Mouse (Mus musculus): ENCODE data around the gene Slc12a4. TPM values are rescaled to one million over a fixed set of nuclear protein-coding genes. Genes with fewer than 3 reads are reported as not detected.
"Not testable (repeated sequence)": the region's sequence is repeated elsewhere in the genome, so short reads cannot be mapped to it uniquely, and the experiment has no call there.

The Slc12a4 gene
- polyA plus RNA-seq, 1 experiment from 2014 or later: 18.7 TPM

GRCm38 (mm10) chr8:105993226-105993625, 27.3 kb upstream of the Slc12a4 start:
- 0 out of 2 replicates have a peak, but pooled peaks cover 7% of the 10 kb centered on the region for H3K4me1 ChIP-seq
- H3K4me3 ChIP-seq: no peak overlapping the region

GRCm38 (mm10) chr8:105992499-105992898, 26.6 kb upstream of the Slc12a4 start:
- H3K36me3 ChIP-seq: no peaks in the 10 kb centered on the region
- 0 out of 2 replicates have a peak, but pooled peaks cover 7% of the 10 kb centered on the region for H3K4me1 ChIP-seq
- H3K4me3 ChIP-seq: no peak overlapping the region
- 66% methylated on average over 5 of the region's 5 CpGs for WGBS
- no peak for DNase-seq (ENCODE audit: low spot score)
- H3K27me3 ChIP-seq (ENCODE audit: low read depth, poor library complexity, severe bottlenecking): no peaks in the 10 kb centered on the region; the same call in 1 of the 2 replicates
- H3K9me3 ChIP-seq (replicated peaks): no peaks in the 10 kb centered on the region
- no peak overlapping the region for H3K27ac ChIP-seq (replicated peaks)

More at GRCm38 (mm10) chr8:105993226-105993625, 27.3 kb upstream of the Slc12a4 start:
- DNase-seq (ENCODE audit: low spot score): no peak
- Histone ChIP-seq H3K27ac (replicated peaks) (no peak overlapping the region), H3K9me3 (replicated peaks) (no peaks in the 10 kb centered on the region), H3K36me3 (no peaks in the 10 kb centered on the region), H3K27me3 (ENCODE audit: low read depth, poor library complexity, severe bottlenecking) (no peaks in the 10 kb centered on the region; the same call in 1 of the 2 replicates)
- 67% methylated on average over 4 of the region's 4 CpGs for WGBS

DNA sequence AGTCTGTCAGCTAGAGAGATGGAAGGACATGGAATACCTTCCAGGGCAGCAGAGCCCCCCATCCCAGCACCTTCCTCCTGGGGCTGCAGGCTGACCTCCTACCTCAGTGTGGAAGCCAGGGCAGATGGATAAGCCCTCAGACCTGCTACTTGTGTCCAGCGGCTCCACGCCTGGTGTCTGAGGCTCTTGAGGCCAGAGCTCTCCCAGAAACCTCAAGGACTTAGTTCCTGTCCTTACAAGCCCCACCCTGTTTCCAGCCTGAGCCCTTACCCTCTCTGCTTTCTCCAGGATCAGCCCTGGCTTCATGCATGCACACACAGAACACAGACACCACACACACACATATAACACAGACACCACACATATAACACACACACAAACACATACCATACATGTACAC, 25.6 kb upstream of the Slc12a4 start:
- WGBS: 70% methylated on average over 2 of the region's 2 CpGs
- Histone ChIP-seq H3K4me1 (0 out of 2 replicates have a peak, but pooled peaks cover 7% of the 10 kb centered on the region), H3K9me3 (replicated peaks) (no peaks in the 10 kb centered on the region), H3K36me3 (no peaks in the 10 kb centered on the region), H3K4me3 (no peak overlapping the region), H3K27me3 (ENCODE audit: low read depth, poor library complexity, severe bottlenecking) (no peaks in the 10 kb centered on the region; the same call in 1 of the 2 replicates), H3K27ac (replicated peaks) (peak overlapping the region; percentile 57; the same call in 1 of the 2 replicates)
- no peak for DNase-seq (ENCODE audit: low spot score)

DNA sequence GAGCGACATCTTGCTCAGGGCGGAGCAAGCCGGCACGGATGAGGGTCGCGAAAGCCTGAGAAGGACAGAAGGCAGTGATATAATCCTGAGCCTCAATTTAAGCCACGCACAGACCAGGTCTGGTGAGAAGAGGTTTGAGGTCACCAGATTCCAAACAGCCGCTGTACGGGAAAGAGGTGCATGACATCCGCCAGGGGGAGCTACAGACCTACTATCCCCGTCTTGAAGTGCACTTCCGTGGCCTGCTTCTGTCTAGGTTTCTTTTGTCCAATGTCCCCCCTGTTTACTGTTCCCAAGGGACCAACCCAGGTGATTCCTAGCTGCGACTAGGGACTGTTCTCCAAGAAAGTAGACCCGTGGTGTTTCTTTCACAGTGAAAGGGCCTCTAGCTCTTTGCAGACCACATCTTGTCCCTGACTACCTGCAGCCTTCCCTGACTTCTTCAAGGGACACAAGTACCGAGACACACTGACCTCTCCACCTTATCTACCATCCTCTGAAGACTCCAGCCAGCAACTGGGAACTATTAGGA, 25.0 kb upstream of the Slc12a4 start, which contains the start of gene Dus2:
Gene Dus2, plus strand, starts transcription at position 482 of the 532 bp plus-strand sequence.
- H3K27ac ChIP-seq (replicated peaks): peak within 1 kb of the TSS; percentile 57
- 12% methylated on average over 15 of the region's 15 CpGs for WGBS
- 0 out of 2 replicates have a peak, but pooled peaks cover 7% of the 10 kb centered on the region for H3K4me1 ChIP-seq
- peak; percentile 83 for DNase-seq (ENCODE audit: low spot score)
- H3K4me3 ChIP-seq: peak within 1 kb of the TSS; percentile 10; the same call in 1 of the 2 replicates
- H3K9me3 ChIP-seq (replicated peaks): no peaks in the 10 kb centered on the region
- no peaks in the 10 kb centered on the region for H3K36me3 ChIP-seq
- no peaks in the 10 kb centered on the region; the same call in 1 of the 2 replicates for H3K27me3 ChIP-seq (ENCODE audit: low read depth, poor library complexity, severe bottlenecking)

DNA sequence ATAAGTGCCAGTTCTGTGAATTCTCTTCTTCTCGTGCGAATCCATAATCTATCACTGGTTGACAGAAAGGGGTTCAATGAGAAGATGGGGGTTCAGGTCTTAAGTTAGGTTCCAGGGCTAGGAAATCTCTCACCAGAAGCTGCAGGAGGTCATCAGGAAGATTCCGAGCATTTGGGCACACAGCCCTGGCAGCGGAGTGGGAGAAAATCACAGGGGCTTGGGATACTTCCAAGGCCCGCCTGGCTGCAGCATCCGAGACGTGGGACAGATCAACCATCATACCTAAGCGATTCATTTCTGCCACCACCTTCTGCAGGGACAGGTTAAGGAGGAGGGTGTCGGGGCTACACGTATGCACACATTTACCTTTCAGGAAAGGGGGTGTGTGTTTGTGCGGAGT, 22.6 kb upstream of the Slc12a4 start:
- no peaks in the 10 kb centered on the region for H3K9me3 ChIP-seq (replicated peaks)
- no peak for DNase-seq (ENCODE audit: low spot score)
- 88% methylated on average over 11 of the region's 11 CpGs for WGBS
- H3K36me3 ChIP-seq: no peaks in the 10 kb centered on the region
- no peak overlapping the region for H3K27ac ChIP-seq (replicated peaks)
- 0 out of 2 replicates have a peak, but pooled peaks cover 7% of the 10 kb centered on the region for H3K4me1 ChIP-seq
- H3K27me3 ChIP-seq (ENCODE audit: low read depth, poor library complexity, severe bottlenecking): no peaks in the 10 kb centered on the region; the same call in 1 of the 2 replicates
- no peak overlapping the region for H3K4me3 ChIP-seq

- 85% methylated on average over 11 of the region's 11 CpGs for WGBS
- not testable (repeated sequence) for DNase-seq (ENCODE audit: low spot score); H3K27me3 ChIP-seq (ENCODE audit: low read depth, poor library complexity, severe bottlenecking); H3K4me1 ChIP-seq; H3K9me3 ChIP-seq (replicated peaks); H3K4me3 ChIP-seq; H3K36me3 ChIP-seq; H3K27ac ChIP-seq (replicated peaks)
Measured at GRCm38 (mm10) chr8:105983406-105983805, 17.5 kb upstream of the Slc12a4 start.

GRCm38 (mm10) chr8:105981146-105981545, 15.2 kb upstream of the Slc12a4 start:
- Histone ChIP-seq H3K36me3 (no peaks in the 10 kb centered on the region), H3K9me3 (replicated peaks) (0 out of 2 replicates have a peak, but pooled peaks cover 6% of the 10 kb centered on the region), H3K27me3 (ENCODE audit: low read depth, poor library complexity, severe bottlenecking) (no peaks in the 10 kb centered on the region), H3K4me1 (no peaks in the 10 kb centered on the region), H3K4me3 (no peak overlapping the region), H3K27ac (replicated peaks) (no peak overlapping the region)
- 95% methylated on average over 1 of the region's 1 CpGs for WGBS
- no peak for DNase-seq (ENCODE audit: low spot score)

DNA sequence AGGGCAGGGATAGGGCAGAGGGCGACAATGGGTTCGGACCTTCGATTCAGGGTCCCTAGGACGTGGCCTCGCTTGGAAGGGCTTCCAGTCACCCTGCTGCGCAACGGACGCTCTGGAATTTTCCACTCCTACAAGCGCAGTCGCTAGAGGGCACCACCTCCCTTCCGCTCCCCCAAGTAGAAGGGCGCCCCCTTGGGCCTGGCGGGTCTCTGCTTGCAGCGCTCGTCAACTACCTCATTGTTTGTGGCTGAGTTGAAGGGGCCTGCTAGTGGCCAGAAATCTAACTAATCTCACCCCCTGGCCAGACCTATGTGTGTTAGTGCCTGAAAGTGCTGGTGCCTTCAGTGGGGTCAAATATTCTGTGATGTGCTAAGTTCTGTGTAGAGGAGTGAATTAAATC, 13.4 kb upstream of the Slc12a4 start, which contains the start of gene Dpep3:
Gene Dpep3, minus strand, starts transcription at position 105 of the 400 bp plus-strand sequence.
- no peaks in the 10 kb centered on the region for H3K4me1 ChIP-seq
- no peaks in the 10 kb centered on the region for H3K36me3 ChIP-seq
- no peak within 1 kb of the TSS for H3K4me3 ChIP-seq
- WGBS: 92% methylated on average over 15 of the region's 15 CpGs
- no peaks in the 10 kb centered on the region for H3K27me3 ChIP-seq (ENCODE audit: low read depth, poor library complexity, severe bottlenecking)
- no peak within 1 kb of the TSS for H3K27ac ChIP-seq (replicated peaks)
- H3K9me3 ChIP-seq (replicated peaks): 0 out of 2 replicates have a peak, but pooled peaks cover 6% of the 10 kb centered on the region
- DNase-seq (ENCODE audit: low spot score): no peak

- H3K27ac ChIP-seq (replicated peaks): no peak overlapping the region
- no peak overlapping the region for H3K4me3 ChIP-seq
- 66% methylated on average over 7 of the region's 7 CpGs for WGBS
- H3K36me3 ChIP-seq: no peaks in the 10 kb centered on the region
- no peak for DNase-seq (ENCODE audit: low spot score)
- H3K9me3 ChIP-seq (replicated peaks): 0 out of 2 replicates have a peak, but pooled peaks cover 6% of the 10 kb centered on the region
- no peaks in the 10 kb centered on the region for H3K27me3 ChIP-seq (ENCODE audit: low read depth, poor library complexity, severe bottlenecking)
- no peaks in the 10 kb centered on the region for H3K4me1 ChIP-seq
Measured at GRCm38 (mm10) chr8:105975363-105975762, 9.5 kb upstream of the Slc12a4 start.

DNA sequence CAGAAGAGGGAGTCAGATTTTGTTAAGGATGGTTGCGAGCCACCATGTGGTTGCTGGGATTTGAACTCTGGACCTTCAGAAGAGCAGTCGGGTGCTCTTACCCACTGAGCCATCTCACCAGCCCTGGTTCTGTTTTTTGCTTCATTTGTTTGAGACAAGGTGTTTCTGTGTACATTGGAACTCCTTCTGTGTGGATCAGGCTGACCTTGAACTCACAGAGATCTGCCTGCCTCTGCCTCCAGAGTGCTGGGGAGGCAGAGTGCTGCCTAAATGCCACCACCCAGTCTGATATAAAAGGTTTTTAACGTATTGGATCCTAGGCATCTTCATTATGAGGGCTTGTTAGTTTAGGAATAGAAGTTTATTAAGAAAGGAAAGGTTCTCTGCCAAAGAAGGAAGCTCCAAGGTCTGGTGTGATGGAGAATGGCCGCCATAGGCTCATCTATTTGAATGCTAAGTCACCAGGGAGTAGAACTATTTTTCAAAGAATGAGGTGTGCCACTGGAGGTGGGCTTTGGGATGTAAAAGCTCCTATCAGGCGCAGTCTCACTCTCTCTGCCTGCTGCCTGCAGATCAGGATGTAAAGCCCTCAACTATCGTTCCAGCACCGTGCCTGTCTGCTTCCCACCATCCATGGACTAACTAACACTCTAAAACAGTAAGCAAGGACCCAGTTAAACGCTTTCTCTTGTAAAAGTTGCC, 5.3 kb upstream of the Slc12a4 start:
- DNase-seq (ENCODE audit: low spot score): no peak
- no peaks in the 10 kb centered on the region for H3K36me3 ChIP-seq
- 76% methylated on average over 8 of the region's 8 CpGs for WGBS
- peaks cover 22% of the 10 kb centered on the region for H3K27me3 ChIP-seq (ENCODE audit: low read depth, poor library complexity, severe bottlenecking)
- H3K4me1 ChIP-seq: peaks cover 11% of the 10 kb centered on the region
- H3K4me3 ChIP-seq: no peak overlapping the region
- no peaks in the 10 kb centered on the region for H3K9me3 ChIP-seq (replicated peaks)
- H3K27ac ChIP-seq (replicated peaks): no peak overlapping the region

- DNase-seq (ENCODE audit: low spot score): no peak
- Histone ChIP-seq H3K4me1 (peaks cover 29% of the 10 kb centered on the region), H3K27ac (replicated peaks) (no peak overlapping the region), H3K27me3 (ENCODE audit: low read depth, poor library complexity, severe bottlenecking) (peaks cover 40% of the 10 kb centered on the region), H3K4me3 (no peak overlapping the region), H3K36me3 (no peaks in the 10 kb centered on the region), H3K9me3 (replicated peaks) (no peaks in the 10 kb centered on the region)
- 80% methylated on average over 1 of the region's 1 CpGs for WGBS
Measured at GRCm38 (mm10) chr8:105969367-105969766, 3.5 kb upstream of the Slc12a4 start.

GRCm38 (mm10) chr8:105966692-105967311, 905 bp upstream of the Slc12a4 start:
- Histone ChIP-seq H3K27me3 (ENCODE audit: low read depth, poor library complexity, severe bottlenecking) (peaks cover 50% of the 10 kb centered on the region), H3K27ac (replicated peaks) (no peak overlapping the region; the same call in 1 of the 2 replicates), H3K9me3 (replicated peaks) (no peaks in the 10 kb centered on the region), H3K4me1 (peaks cover 31% of the 10 kb centered on the region), H3K4me3 (peak overlapping the region; percentile 76), H3K36me3 (no peaks in the 10 kb centered on the region)
- 10% methylated on average over 19 of the region's 19 CpGs for WGBS
- peak; percentile 60 for DNase-seq (ENCODE audit: low spot score)
